Mouse (Mus musculus) CH12.LX (cell line): Measurements from ENCODE around the gene Eva1a.

ENCODE experiments used
- CTCF ChIP-seq, 2 experiments: IDR thresholded peaks in 1 of 2; conservative IDR thresholded peaks in 1 of 2; 2 replicates each; pipeline ENCODE4 v1.5.1; 2011 to 2012; ENCODE audit warnings: low read depth in 2 of 2, low read length in 2 of 2, improper control_type of control experiment in 1 of 2, inconsistent platforms in 1 of 2, mild to moderate bottlenecking in 1 of 2, moderate library complexity in 1 of 2
- EP300 ChIP-seq: IDR thresholded peaks from 2 replicates; pipeline ENCODE4 v1.6.1; 2011; ENCODE audit warnings: low read length, improper control_type of control experiment
- PAX5 ChIP-seq: IDR thresholded peaks from 2 replicates; pipeline ENCODE4 v1.6.1; 2012; ENCODE audit warnings: low read length, inconsistent platforms, mixed read lengths
- USF2 ChIP-seq: conservative IDR thresholded peaks from 2 replicates; pipeline ENCODE4 v1.6.1; 2011; ENCODE audit warnings: low read depth, low read length, improper control_type of control experiment

- TF ChIP-seq CTCF (conservative IDR thresholded peaks at IDR 0.05 in 1 of 2, IDR thresholded peaks at IDR 0.05 in 1 of 2; ENCODE audit: low read depth in 2 of 2, low read length in 2 of 2) (no peak), USF2 (no peak), PAX5 (no peak), EP300 (no peak)
These were observed 92.2 kb downstream of the Eva1a start for GRCm38 (mm10) chr6:82132876-82133591.
